Mouse (Mus musculus) midbrain, embryonic 14.5 days (tissue): ENCODE data around the gene Cacna1e. TPM values are rescaled to one million over a fixed set of nuclear protein-coding genes. Genes with fewer than 3 reads are reported as not detected.

Experiments
- ATAC-seq: fragments of 200-750 bp; cut with Nextera tagmentation; 2 replicates; pipeline ENCODE4 v1.8.0; 2017; ENCODE audit warnings: moderate number of reproducible peaks, moderate library complexity; ENCODE audit not compliant: low FRiP score, low TSS enrichment
- DNase-seq: peaks from one replicate; pipeline ENCODE4 v3.0.0-alpha.2; 2015
- H3K27ac ChIP-seq: fragments of 300-500 bp; sonication (generic); replicated peaks from 2 replicates; pipeline ENCODE4 v1.5.1; 2014; ENCODE audit warnings: mild to moderate bottlenecking, low read depth, low read length, moderate library complexity
- H3K27me3 ChIP-seq: fragments of 300-500 bp; sonication (generic); 2 replicates; pipeline ENCODE4 v1.6.1; 2014; ENCODE audit warnings: low read length, control low read depth, mixed read lengths; ENCODE audit not compliant: control insufficient read depth, insufficient read depth
- H3K36me3 ChIP-seq: fragments of 300-500 bp; sonication (generic); 2 replicates; pipeline ENCODE4 v1.6.1; 2014; ENCODE audit warnings: low read length, control low read depth; ENCODE audit not compliant: control insufficient read depth, insufficient read depth
- H3K4me1 ChIP-seq: fragments of 300-500 bp; sonication (generic); 2 replicates; pipeline ENCODE4 v1.6.1; 2014; ENCODE audit warnings: mild to moderate bottlenecking, antibody characterized with exemption, low read length, control low read depth; ENCODE audit not compliant: control insufficient read depth, insufficient read depth
- H3K4me2 ChIP-seq: fragments of 300-500 bp; sonication (generic); 2 replicates; pipeline ENCODE4 v1.6.1; 2014; ENCODE audit warnings: mild to moderate bottlenecking, low read length, moderate library complexity
- H3K4me3 ChIP-seq: fragments of 300-500 bp; sonication (generic); replicated peaks from 2 replicates; pipeline ENCODE4 v1.5.1; 2014; ENCODE audit warnings: low read depth, low read length
- H3K9ac ChIP-seq: fragments of 300-500 bp; sonication (generic); replicated peaks from 2 replicates; pipeline ENCODE4 v1.6.1; 2014; ENCODE audit warnings: mild to moderate bottlenecking, low read length, moderate library complexity
- H3K9me3 ChIP-seq: fragments of 300-500 bp; sonication (generic); 2 replicates; pipeline ENCODE4 v1.6.1; 2016; ENCODE audit warnings: low read length, control low read depth, mixed read lengths; ENCODE audit not compliant: control insufficient read depth
- WGBS: fragments of 180-500 bp; shearing (Covaris S2); extraction: QIAGEN DNeasy Blood & Tissue Kit; methylation state at CpG from one replicate; pipeline ENCODE4 v1.1.7; 2014; 5-methylcytosine and 5-hydroxymethylcytosine counted together
- polyA plus RNA-seq: library from polyadenylated mRNA; unstranded; fragments of >200 nt; fragmentation: Nextera tagmentation; extraction: Ambion mirVana; gene quantifications from 2 replicates; pipeline ENCODE4 v1.2.1, GENCODE M21; 2014

Cacna1e gene
- polyA plus RNA-seq, 1 experiment from 2014 or later = 16.8 TPM

- Histone ChIP-seq H3K27me3 (no peaks in the 10 kb centered on the region), H3K4me3 (no peak overlapping the region), H3K36me3 (0 out of 2 replicates have a peak, but pooled peaks cover 6% of the 10 kb centered on the region), H3K27ac (no peak overlapping the region), H3K9ac (no peak overlapping the region), H3K4me1 (no peaks in the 10 kb centered on the region), H3K9me3 (no peaks in the 10 kb centered on the region), H3K4me2 (no peak overlapping the region)
- peak; percentile 7 for DNase-seq
- no peak for ATAC-seq
- 68% methylated on average over 3 of the region's 3 CpGs for WGBS
These were observed 471.2 kb downstream of the Cacna1e start for GRCm38 (mm10) chr1:154413138-154413537.

GRCm38 (mm10) chr1:154409051-154409450, 475.2 kb downstream of the Cacna1e start:
- no peak for DNase-seq
- H3K36me3 ChIP-seq = peaks cover 10% of the 10 kb centered on the region
- H3K4me3 ChIP-seq = no peak overlapping the region
- H3K4me2 ChIP-seq = no peak overlapping the region
- no peaks in the 10 kb centered on the region for H3K9me3 ChIP-seq
- no peaks in the 10 kb centered on the region for H3K4me1 ChIP-seq
- WGBS = 81% methylated on average over 2 of the region's 2 CpGs
- no peak overlapping the region for H3K27ac ChIP-seq
- no peaks in the 10 kb centered on the region for H3K27me3 ChIP-seq
- no peak for ATAC-seq
- no peak overlapping the region for H3K9ac ChIP-seq

- Histone ChIP-seq H3K4me1 (no peaks in the 10 kb centered on the region), H3K4me2 (no peak overlapping the region), H3K9ac (no peak overlapping the region), H3K27ac (no peak overlapping the region), H3K27me3 (no peaks in the 10 kb centered on the region), H3K9me3 (no peaks in the 10 kb centered on the region), H3K4me3 (no peak overlapping the region), H3K36me3 (no peaks in the 10 kb centered on the region)
- WGBS = 92% methylated on average over 6 of the region's 6 CpGs
- ATAC-seq (no peak), DNase-seq (no peak)
These were observed 492.3 kb downstream of the Cacna1e start for GRCm38 (mm10) chr1:154391979-154392378.

Other genes starting within 250 kb of the Cacna1e start
- gene Ier5, start 215.1 kb upstream of the Cacna1e start, polyA plus RNA-seq = 13.4 TPM in 2 replicates